Mouse (Mus musculus) spleen, postnatal 14 days (tissue): ENCODE data around the gene Lcat.

ENCODE experiments used
- DNase-seq, 2 experiments: peaks; one replicate each; pipeline ENCODE4 v3.0.0; 2021 to 2022; ENCODE audit warnings: low spot score in 2 of 2

Gene Lcat

GRCm38 (mm10) chr8:105889756-105890465 is 53.3 kb downstream of the Lcat start:
- DNase-seq: no peak
